ENCODE assay signal across 8 mouse cellular contexts in genomic region chr13:45030830-45031229, GRCm38 (mm10). TPM values are rescaled to one million over a fixed set of nuclear protein-coding genes. Genes with fewer than 3 reads are reported as not detected.
A peak's percentile ranks its signal among the peaks of the same experiment; 100 is the strongest.
DNase-seq lines count a peak whose midpoint lies in the region; ATAC-seq and TF ChIP-seq lines count a peak whose summit lies in the region.

No protein-coding gene starts in this region.

- no peaks in the 10 kb centered on the region for H3K9me3 ChIP-seq in hindbrain, embryonic 10.5 days
- no peaks in the 10 kb centered on the region for H3K9me3 ChIP-seq in lung, postnatal 0 days (ENCODE audit: low read length)

- no peak overlapping the region for H3K4me2 ChIP-seq in lung, postnatal 0 days (replicated peaks; ENCODE audit: low read depth, low read length)

- H3K27me3 ChIP-seq in hindbrain, embryonic 10.5 days (ENCODE audit: insufficient read depth, poor library complexity, severe bottlenecking) = no peaks in the 10 kb centered on the region
- no peaks in the 10 kb centered on the region for H3K27me3 ChIP-seq in lung, postnatal 0 days (replicated peaks; ENCODE audit: insufficient read depth, low read length)

- peak; percentile 27; the same call in 1 of the 2 replicates for TF ChIP-seq EP300 in lung, postnatal 0 days (IDR thresholded peaks at IDR 0.05)

- H3K36me3 ChIP-seq in hindbrain, embryonic 10.5 days = no peaks in the 10 kb centered on the region
- no peaks in the 10 kb centered on the region for H3K36me3 ChIP-seq in lung, postnatal 0 days (ENCODE audit: insufficient read depth, low read length)

- H3K27ac ChIP-seq in hindbrain, embryonic 10.5 days = no peak overlapping the region
- H3K27ac ChIP-seq in lung, postnatal 0 days (ENCODE audit: low read length) = no peak overlapping the region

- peak; percentile 91 for ATAC-seq in lung, postnatal 0 days

- DNase-seq in MN1 (ENCODE audit: low spot score) = peak; percentile 88
- peak; percentile 81 to 92 for DNase-seq in cerebellum, adult 18-20 months
- peak; percentile 72 to 95 for DNase-seq in frontal cortex, adult 2 months (ENCODE audit: extremely low spot score in 1 of 2, low spot score in 1 of 2)
- DNase-seq in hindbrain, embryonic 10.5 days (ENCODE audit: low spot score) = peak; percentile 87
- peak; percentile 78 to 87 for DNase-seq in layer of hippocampus, adult 8-10 months (ENCODE audit: low spot score in 2 of 2)
- DNase-seq in lung, postnatal 0 days (ENCODE audit: low spot score) = peak; percentile 97
- peak; percentile 86 for DNase-seq in ovary, postnatal 36 days (ENCODE audit: low spot score)
- DNase-seq in thymus, postnatal 10 days (ENCODE audit: low spot score in 2 of 2) = peak; percentile 75 to 92

- no peak overlapping the region for H3K9ac ChIP-seq in lung, postnatal 0 days (replicated peaks; ENCODE audit: low read depth)

- peak; percentile 100 for TF ChIP-seq CTCF in lung, postnatal 0 days (IDR thresholded peaks at IDR 0.05)

- WGBS in hindbrain, embryonic 10.5 days = 15% methylated on average over 12 of the region's 12 CpGs
- 4% methylated on average over 12 of the region's 12 CpGs for WGBS in lung, postnatal 0 days

- H3K4me1 ChIP-seq in hindbrain, embryonic 10.5 days (replicated peaks) = no peaks in the 10 kb centered on the region
- H3K4me1 ChIP-seq in lung, postnatal 0 days (ENCODE audit: insufficient read depth, low read depth, low read length) = no peaks in the 10 kb centered on the region

- no peak overlapping the region for H3K4me3 ChIP-seq in hindbrain, embryonic 10.5 days
- H3K4me3 ChIP-seq in lung, postnatal 0 days (ENCODE audit: low read depth, low read length) = no peak overlapping the region

RNA-seq across cellular contexts. Expression of gene Dtnbp1, which starts 28.9 kb away (rescaled TPM):
- polyA plus RNA-seq in frontal cortex, adult 2 months (2012; rRNA removed) = 123 and 141 TPM in 2 replicates
- polyA plus RNA-seq in hindbrain, embryonic 10.5 days (2016; fragmentation: Nextera tagmentation; extraction: Ambion mirVana) = 80.7 and 85.4 TPM in 2 replicates
- 10 to 100 TPM; 74.6 to 81.1 (median 75.5) TPM for total RNA-seq in layer of hippocampus, adult 8-10 months (2022)
- polyA plus RNA-seq in lung, postnatal 0 days (2015; fragmentation: Nextera tagmentation; extraction: Ambion mirVana) = 60.0 and 67.2 TPM in 2 replicates

RNA-seq across cellular contexts. Expression of gene Gm9817, which starts 47.7 kb away (rescaled TPM):
- 0.04 TPM in 2 replicates for polyA plus RNA-seq in frontal cortex, adult 2 months (2012; rRNA removed)
- polyA plus RNA-seq in hindbrain, embryonic 10.5 days (2016; fragmentation: Nextera tagmentation; extraction: Ambion mirVana) = 0.07 TPM in 1 of 2 replicates, not detected in the other
- not detected for total RNA-seq in layer of hippocampus, adult 8-10 months (2022)
- polyA plus RNA-seq in lung, postnatal 0 days (2015; fragmentation: Nextera tagmentation; extraction: Ambion mirVana) = 0.07 TPM in 1 of 2 replicates, not detected in the other
